Mouse (Mus musculus): ENCODE measurements around the gene Fnbp1.

GRCm38 (mm10) chr2:31189654-31190053 is 47.8 kb upstream of the Fnbp1 start:
- no peak for TF ChIP-seq CTCF (conservative IDR thresholded peaks at IDR 0.05; ENCODE audit: low read length)
- no peak for TF ChIP-seq POU5F1 (IDR thresholded peaks at IDR 0.05; ENCODE audit: borderline replicate concordance, low read length)

Data from E14TG2a.4 (cell line).